Mouse (Mus musculus): Measurements from ENCODE around the gene Vps35. TPM values are rescaled to one million over a fixed set of nuclear protein-coding genes. Genes with fewer than 3 reads are reported as not detected.

Gene Vps35
- 141 and 150 TPM in 2 replicates for polyA plus RNA-seq (2016; fragmentation: Nextera tagmentation; extraction: Ambion mirVana)

DNA sequence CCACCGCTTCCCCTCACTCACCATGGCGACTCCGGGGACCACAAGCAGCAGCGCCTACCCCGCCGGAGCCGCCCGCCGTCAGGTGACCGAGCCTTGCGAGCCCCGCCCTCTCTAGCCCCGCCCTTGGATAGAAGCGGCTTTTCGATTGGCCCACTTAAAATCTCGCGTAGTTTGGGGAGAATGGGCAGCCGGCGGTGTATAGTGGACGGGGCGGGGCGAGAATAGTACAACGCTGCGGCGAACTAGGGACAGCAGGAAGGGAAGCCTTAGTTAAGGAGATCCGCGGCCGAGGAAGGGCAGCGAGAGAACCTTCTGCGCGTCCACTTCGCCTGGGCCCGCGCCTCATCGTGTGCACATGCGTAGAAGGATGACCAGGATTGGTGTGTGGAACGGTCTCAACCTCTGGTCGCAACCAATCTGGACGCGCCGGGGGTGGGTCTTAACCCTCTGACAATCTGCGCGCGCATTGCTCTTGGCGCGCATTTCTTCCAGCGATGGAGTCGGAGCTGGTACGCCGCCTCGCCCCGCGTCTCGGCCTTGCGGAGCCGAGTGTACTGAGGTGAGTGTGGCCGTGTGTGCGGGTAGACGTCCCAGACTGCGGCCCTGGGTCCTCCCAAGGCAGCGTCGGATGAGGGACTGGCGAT is at the start of gene Vps35, which contains the start of gene Orc6:
Gene Vps35 (minus strand): TSS at position 369 of the 644 bp plus-strand sequence.
Gene Orc6 (plus strand): TSS at position 199 of the 644 bp plus-strand sequence.
- Histone ChIP-seq H3K4me1 (peaks cover 21% of the 10 kb centered on the region), H3K27me3 (no peaks in the 10 kb centered on the region), H3K4me2 (replicated peaks) (peak within 1 kb of the TSS; percentile 71), H3K4me3 (peak within 1 kb of the TSS; percentile 97), H3K9me3 (no peaks in the 10 kb centered on the region), H3K27ac (peak within 1 kb of the TSS; percentile 97), H3K36me3 (peaks cover 14% of the 10 kb centered on the region), H3K9ac (peak within 1 kb of the TSS; percentile 82)
- WGBS: under 1% methylated on average over 63 of the region's 63 CpGs
- peak; percentile 98 for ATAC-seq (ENCODE audit: insufficient number of reproducible peaks, insufficient read depth, low FRiP score, low TSS enrichment)

DNA sequence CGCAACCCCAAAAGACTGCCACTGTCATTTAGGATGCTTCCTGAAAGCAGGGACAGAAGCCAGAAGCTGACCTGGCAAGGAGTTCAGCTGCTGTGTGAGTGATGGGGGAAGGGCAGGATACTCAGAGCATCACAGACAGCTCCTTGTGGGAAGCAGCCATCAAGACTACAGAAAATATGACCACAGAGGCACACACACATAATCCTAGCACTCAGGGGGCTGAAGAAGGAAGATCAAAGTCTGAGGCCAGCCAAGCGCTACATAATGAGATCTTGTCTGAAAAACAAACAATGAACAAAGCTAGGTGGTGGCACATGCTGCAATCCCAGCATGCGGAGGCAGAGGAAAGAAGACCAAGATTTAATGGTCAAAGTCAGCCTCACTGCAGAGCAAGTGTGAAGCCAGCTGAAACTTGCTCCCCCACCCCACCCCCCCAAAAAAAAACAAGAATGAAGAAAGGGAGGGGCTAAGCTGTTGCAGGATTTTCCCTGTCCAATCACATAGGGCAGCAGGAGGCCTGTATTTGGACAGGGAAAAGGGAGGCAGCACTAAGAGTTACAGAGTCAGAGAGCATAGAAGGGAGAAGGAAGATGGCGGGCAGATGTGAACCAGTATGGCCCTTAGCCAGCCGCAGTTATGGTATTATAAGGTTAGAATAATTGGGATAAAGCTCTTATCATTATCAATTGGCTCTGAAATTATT is 40.4 kb upstream of the Vps35 start:
- ATAC-seq (ENCODE audit: insufficient number of reproducible peaks, insufficient read depth, low FRiP score, low TSS enrichment): no peak
- no peaks in the 10 kb centered on the region for H3K27me3 ChIP-seq
- 68% methylated on average over 5 of the region's 5 CpGs for WGBS
- no peaks in the 10 kb centered on the region for H3K4me1 ChIP-seq
- H3K9ac ChIP-seq: no peak overlapping the region
- no peak overlapping the region for H3K27ac ChIP-seq
- no peak overlapping the region for H3K4me3 ChIP-seq
- H3K9me3 ChIP-seq: no peaks in the 10 kb centered on the region
- no peak overlapping the region for H3K4me2 ChIP-seq (replicated peaks)
- no peaks in the 10 kb centered on the region for H3K36me3 ChIP-seq

DNA sequence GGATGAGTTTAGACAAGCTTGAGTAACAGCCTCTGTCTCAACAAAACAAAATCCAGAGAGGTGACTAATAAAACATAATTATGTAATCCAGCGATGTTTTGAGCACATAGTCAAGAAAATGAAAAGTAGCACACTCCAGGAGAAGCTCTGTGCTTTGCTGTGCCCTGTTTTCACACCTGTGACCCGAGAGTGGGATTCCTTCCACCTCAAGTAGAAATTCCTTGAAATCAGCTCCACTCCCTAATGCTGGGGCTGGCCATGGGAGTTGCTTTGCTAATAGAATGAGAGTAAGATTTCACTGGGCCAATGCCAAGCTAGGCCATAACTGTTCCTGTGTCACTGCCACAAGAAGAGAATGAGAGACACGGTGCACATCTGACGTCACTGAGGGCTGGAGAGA is 38.1 kb upstream of the Vps35 start:
- H3K36me3 ChIP-seq: no peaks in the 10 kb centered on the region
- WGBS: 78% methylated on average over 4 of the region's 4 CpGs
- H3K27me3 ChIP-seq: no peaks in the 10 kb centered on the region
- no peak overlapping the region for H3K9ac ChIP-seq
- H3K4me2 ChIP-seq (replicated peaks): no peak overlapping the region
- no peaks in the 10 kb centered on the region for H3K4me1 ChIP-seq
- no peak overlapping the region for H3K4me3 ChIP-seq
- no peak for ATAC-seq (ENCODE audit: insufficient number of reproducible peaks, insufficient read depth, low FRiP score, low TSS enrichment)
- no peak overlapping the region for H3K27ac ChIP-seq
- H3K9me3 ChIP-seq: no peaks in the 10 kb centered on the region

- Histone ChIP-seq H3K27me3 (no peaks in the 10 kb centered on the region), H3K9ac (no peak overlapping the region), H3K4me3 (no peak overlapping the region), H3K4me1 (no peaks in the 10 kb centered on the region), H3K36me3 (no peaks in the 10 kb centered on the region), H3K9me3 (no peaks in the 10 kb centered on the region), H3K4me2 (replicated peaks) (no peak overlapping the region), H3K27ac (no peak overlapping the region)
- 75% methylated on average over 6 of the region's 6 CpGs for WGBS
- no peak for ATAC-seq (ENCODE audit: insufficient number of reproducible peaks, insufficient read depth, low FRiP score, low TSS enrichment)
These were observed 36.8 kb upstream of the Vps35 start for GRCm38 (mm10) chr8:85336211-85336933.

DNA sequence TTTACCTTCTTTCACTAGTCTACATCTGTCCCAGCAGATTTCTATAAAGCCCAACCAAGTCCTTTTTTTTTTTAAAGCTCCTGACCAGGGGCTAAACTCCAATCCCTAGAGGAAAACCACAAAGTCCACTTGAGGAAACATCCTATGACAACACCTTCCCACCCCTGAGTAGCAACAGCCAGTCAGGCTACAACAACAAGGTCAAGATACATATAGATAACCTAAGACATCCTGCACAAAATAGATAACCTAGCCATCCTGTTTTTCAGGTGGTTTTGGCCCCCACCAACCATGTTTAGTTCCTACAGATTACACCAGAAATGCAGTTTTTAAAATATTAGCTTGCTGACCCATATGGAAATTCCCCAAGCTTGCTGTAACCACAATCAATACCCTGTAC is 35.5 kb upstream of the Vps35 start:
- no peak for ATAC-seq (ENCODE audit: insufficient number of reproducible peaks, insufficient read depth, low FRiP score, low TSS enrichment)
- no peak overlapping the region for H3K4me2 ChIP-seq (replicated peaks)
- H3K4me3 ChIP-seq: no peak overlapping the region
- no peaks in the 10 kb centered on the region for H3K36me3 ChIP-seq
- H3K4me1 ChIP-seq: no peaks in the 10 kb centered on the region
- H3K27me3 ChIP-seq: no peaks in the 10 kb centered on the region
- H3K9me3 ChIP-seq: no peaks in the 10 kb centered on the region
- H3K27ac ChIP-seq: no peak overlapping the region
- no peak overlapping the region for H3K9ac ChIP-seq

DNA sequence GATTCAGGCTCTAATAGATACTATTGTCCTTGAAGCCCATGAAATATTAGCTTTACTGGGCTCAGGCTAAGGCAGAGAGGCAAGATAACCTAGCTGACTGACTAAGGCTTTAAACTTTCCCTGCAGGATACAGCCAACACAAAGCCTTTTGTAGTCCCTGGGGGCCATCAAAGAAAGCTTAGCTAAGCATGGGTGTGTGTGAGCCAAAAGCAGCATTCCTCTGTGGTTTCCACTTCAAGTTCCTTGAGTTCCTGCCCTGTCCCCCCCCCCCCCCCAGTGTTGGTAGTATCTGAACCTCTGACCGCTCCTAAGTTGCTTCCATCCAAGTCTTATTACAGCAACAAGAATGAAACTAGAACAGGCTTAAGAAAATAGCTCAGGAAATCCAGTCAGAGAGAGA is 29.9 kb upstream of the Vps35 start:
- no peak overlapping the region for H3K4me2 ChIP-seq (replicated peaks)
- no peak for ATAC-seq (ENCODE audit: insufficient number of reproducible peaks, insufficient read depth, low FRiP score, low TSS enrichment)
- no peaks in the 10 kb centered on the region for H3K9me3 ChIP-seq
- H3K27ac ChIP-seq: no peak overlapping the region
- H3K9ac ChIP-seq: no peak overlapping the region
- H3K36me3 ChIP-seq: no peaks in the 10 kb centered on the region
- no peak overlapping the region for H3K4me3 ChIP-seq
- no peaks in the 10 kb centered on the region for H3K27me3 ChIP-seq
- no peaks in the 10 kb centered on the region for H3K4me1 ChIP-seq
- WGBS: 86% methylated on average over 1 of the region's 1 CpGs

DNA sequence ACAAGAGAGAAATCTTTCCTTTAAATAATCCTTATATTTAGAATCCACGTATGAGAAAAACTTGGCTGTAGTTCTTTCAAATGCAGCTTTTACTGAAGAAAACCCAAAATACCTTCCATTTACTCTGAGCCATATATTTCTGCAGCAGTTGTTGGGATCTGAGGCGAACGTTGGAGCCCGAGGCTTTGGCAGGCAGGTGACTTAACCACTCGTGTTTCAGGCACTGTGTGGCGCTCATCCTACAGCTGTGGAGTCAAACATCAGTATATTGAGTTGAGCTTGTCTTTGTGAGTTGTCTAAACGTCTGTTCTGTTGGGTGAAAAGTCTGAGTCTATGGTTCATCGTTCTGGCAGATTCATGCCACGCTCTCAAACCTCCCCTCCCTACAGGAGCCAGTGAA is 27.4 kb upstream of the Vps35 start:
- Histone ChIP-seq H3K27me3 (no peaks in the 10 kb centered on the region), H3K9ac (no peak overlapping the region), H3K4me3 (no peak overlapping the region), H3K27ac (no peak overlapping the region), H3K36me3 (no peaks in the 10 kb centered on the region), H3K4me2 (replicated peaks) (no peak overlapping the region), H3K9me3 (no peaks in the 10 kb centered on the region), H3K4me1 (no peaks in the 10 kb centered on the region)
- WGBS: 81% methylated on average over 9 of the region's 9 CpGs
- ATAC-seq (ENCODE audit: insufficient number of reproducible peaks, insufficient read depth, low FRiP score, low TSS enrichment): no peak

- Histone ChIP-seq H3K27ac (no peak overlapping the region), H3K4me1 (no peaks in the 10 kb centered on the region), H3K27me3 (no peaks in the 10 kb centered on the region), H3K36me3 (no peaks in the 10 kb centered on the region), H3K9me3 (0 out of 2 replicates have a peak, but pooled peaks cover 3% of the 10 kb centered on the region), H3K4me2 (replicated peaks) (no peak overlapping the region), H3K9ac (no peak overlapping the region), H3K4me3 (no peak overlapping the region)
- ATAC-seq (ENCODE audit: insufficient number of reproducible peaks, insufficient read depth, low FRiP score, low TSS enrichment): no peak
- 78% methylated on average over 3 of the region's 3 CpGs for WGBS
These were observed 23.5 kb upstream of the Vps35 start for GRCm38 (mm10) chr8:85323084-85323483.

- Histone ChIP-seq H3K36me3 (no peaks in the 10 kb centered on the region), H3K9ac (no peak overlapping the region), H3K9me3 (0 out of 2 replicates have a peak, but pooled peaks cover 3% of the 10 kb centered on the region), H3K4me1 (no peaks in the 10 kb centered on the region), H3K27ac (no peak overlapping the region), H3K27me3 (no peaks in the 10 kb centered on the region), H3K4me2 (replicated peaks) (no peak overlapping the region), H3K4me3 (no peak overlapping the region)
- no peak for ATAC-seq (ENCODE audit: insufficient number of reproducible peaks, insufficient read depth, low FRiP score, low TSS enrichment)
- WGBS: 86% methylated on average over 15 of the region's 15 CpGs
These were observed 22.4 kb upstream of the Vps35 start for GRCm38 (mm10) chr8:85321981-85322380.

DNA sequence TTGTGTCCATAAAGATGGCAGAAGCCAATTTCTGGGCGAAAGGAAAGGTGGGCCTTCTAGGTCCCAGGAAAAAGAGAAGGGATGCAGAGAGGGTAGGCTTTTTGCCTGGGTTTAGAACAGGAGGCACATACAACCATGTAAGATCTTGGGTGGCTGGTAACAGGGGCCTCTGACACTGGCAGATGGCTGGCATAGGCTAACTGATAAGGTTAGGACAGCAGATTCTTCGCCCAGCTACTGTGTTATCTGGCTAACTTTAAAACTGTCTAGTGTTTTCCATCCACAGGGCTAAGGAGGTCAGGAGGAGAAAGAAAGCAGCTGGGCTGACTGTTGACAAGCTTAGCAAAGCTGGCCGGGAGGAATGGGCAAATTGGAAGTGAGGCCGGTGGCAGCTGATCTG is 18.9 kb upstream of the Vps35 start:
- Histone ChIP-seq H3K9ac (no peak overlapping the region), H3K27ac (no peak overlapping the region), H3K36me3 (no peaks in the 10 kb centered on the region), H3K4me2 (replicated peaks) (no peak overlapping the region), H3K4me1 (no peaks in the 10 kb centered on the region), H3K9me3 (0 out of 2 replicates have a peak, but pooled peaks cover 3% of the 10 kb centered on the region), H3K4me3 (no peak overlapping the region), H3K27me3 (no peaks in the 10 kb centered on the region)
- WGBS: 88% methylated on average over 4 of the region's 4 CpGs
- ATAC-seq (ENCODE audit: insufficient number of reproducible peaks, insufficient read depth, low FRiP score, low TSS enrichment): no peak

DNA sequence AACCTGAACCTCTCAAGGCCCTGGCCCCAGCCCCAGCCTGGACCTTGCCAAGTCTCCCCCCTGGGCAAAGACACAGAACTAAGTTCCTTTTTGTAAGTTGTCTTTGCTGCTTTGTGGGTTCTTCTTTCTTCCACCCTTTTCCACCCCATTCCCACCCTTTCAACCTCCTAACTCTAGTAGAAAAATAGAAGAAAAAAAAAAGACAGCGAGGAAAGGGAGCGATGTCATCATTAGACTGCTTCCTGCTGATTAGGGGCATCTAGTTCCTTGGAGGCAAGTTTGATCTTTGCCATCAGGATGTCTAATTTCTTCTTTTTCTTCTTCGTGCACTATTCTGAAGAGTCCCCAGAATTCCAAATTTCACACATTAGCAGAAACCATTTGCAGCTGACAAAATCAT is 13.4 kb upstream of the Vps35 start:
- no peak overlapping the region for H3K9ac ChIP-seq
- H3K4me2 ChIP-seq (replicated peaks): no peak overlapping the region
- H3K27me3 ChIP-seq: no peaks in the 10 kb centered on the region
- no peak overlapping the region for H3K4me3 ChIP-seq
- H3K36me3 ChIP-seq: peaks cover 9% of the 10 kb centered on the region
- H3K4me1 ChIP-seq: no peaks in the 10 kb centered on the region
- no peak overlapping the region for H3K27ac ChIP-seq
- no peak for ATAC-seq (ENCODE audit: insufficient number of reproducible peaks, insufficient read depth, low FRiP score, low TSS enrichment)
- no peaks in the 10 kb centered on the region for H3K9me3 ChIP-seq
- 69% methylated on average over 3 of the region's 3 CpGs for WGBS

DNA sequence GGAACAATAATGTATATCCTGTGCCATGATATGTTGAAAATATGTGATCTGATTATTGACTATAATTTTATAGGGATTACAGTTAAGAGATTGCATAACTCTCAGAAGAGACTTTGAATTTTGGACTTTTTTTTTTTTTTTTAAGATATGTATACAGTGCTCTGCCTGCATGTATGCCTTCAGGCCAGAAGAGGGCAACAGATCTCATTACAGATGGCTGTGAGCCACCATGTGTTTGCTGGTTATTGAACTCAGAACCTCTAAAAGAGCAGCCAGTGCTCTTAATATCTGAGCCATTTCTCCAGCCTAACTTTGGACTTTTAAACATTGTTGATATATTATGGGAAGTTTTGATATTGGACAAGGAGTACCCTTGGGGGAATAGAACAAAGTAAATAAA is 12.1 kb upstream of the Vps35 start:
- no peak overlapping the region for H3K27ac ChIP-seq
- H3K9ac ChIP-seq: no peak overlapping the region
- no peak overlapping the region for H3K4me3 ChIP-seq
- H3K36me3 ChIP-seq: peaks cover 19% of the 10 kb centered on the region
- H3K4me2 ChIP-seq (replicated peaks): no peak overlapping the region
- no peak for ATAC-seq (ENCODE audit: insufficient number of reproducible peaks, insufficient read depth, low FRiP score, low TSS enrichment)
- H3K27me3 ChIP-seq: no peaks in the 10 kb centered on the region
- H3K9me3 ChIP-seq: no peaks in the 10 kb centered on the region
- H3K4me1 ChIP-seq: no peaks in the 10 kb centered on the region

All from embryonic facial prominence, embryonic 12.5 days (tissue).